Mouse (Mus musculus): ENCODE measurements around the gene Aif1.

DNA sequence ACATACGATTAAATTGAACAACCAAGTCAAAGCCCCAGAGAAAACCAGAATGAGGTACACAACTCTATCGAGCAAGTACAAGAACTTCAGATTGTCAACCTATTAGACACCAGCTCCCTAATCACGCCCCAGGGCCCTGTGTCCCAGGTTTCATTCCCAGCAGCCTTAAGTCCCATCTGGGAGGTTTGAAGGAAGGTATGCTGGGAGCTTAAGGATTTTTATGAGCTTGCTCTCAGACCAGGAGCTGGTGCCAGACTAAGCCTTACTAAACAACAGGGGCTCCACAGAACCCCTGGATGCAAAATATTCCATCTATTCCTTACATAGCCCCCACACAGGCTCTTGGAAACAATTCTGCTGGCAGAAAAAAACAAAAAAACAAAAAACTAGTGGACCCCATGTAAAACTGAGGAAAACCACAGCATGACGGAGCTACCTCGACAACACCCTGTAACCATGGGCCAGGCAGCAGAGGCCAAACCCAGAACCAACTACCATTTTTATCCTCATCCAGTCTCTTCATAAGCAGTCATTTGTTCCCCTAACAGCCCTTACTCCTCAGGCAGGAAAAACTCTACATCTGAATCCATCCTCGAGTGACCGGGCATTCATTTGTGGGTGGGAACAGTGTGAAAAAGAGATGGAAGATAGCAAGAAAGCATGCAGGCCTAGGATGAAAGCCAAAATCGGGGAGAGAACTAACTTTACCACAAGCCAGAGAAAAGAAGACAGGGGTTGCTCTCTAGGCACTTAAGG is 12.4 kb downstream of the Aif1 start:
- no peak for TF ChIP-seq GATA1 (IDR thresholded peaks at IDR 0.05; ENCODE audit: borderline replicate concordance, low read length)
- TF ChIP-seq FLI1 (IDR thresholded peaks at IDR 0.05; ENCODE audit: low read length), result no peak

All from megakaryocyte, embryonic 14.5 days (primary cell).